Mouse (Mus musculus) cortical plate, adult 2 months (tissue): ENCODE data around the gene Gtf2ird2.

Source experiments
- CTCF ChIP-seq: fragments of 200-500 bp; IDR thresholded peaks from 2 replicates; pipeline ENCODE4 v1.5.1; 2011; ENCODE audit warnings: mild to moderate bottlenecking, control low read depth, low read length; ENCODE audit not compliant: insufficient read depth; ENCODE audit errors: extremely low read depth
- POLR2A ChIP-seq: fragments of 200-500 bp; IDR thresholded peaks from 2 replicates; pipeline ENCODE4 v1.6.1; 2011; ENCODE audit warnings: mild to moderate bottlenecking, low read length, control low read depth; ENCODE audit not compliant: insufficient read depth; ENCODE audit errors: extremely low read depth

- no peak for TF ChIP-seq POLR2A
- TF ChIP-seq CTCF, result no peak
Measured at GRCm38 (mm10) chr5:134182172-134182571, 1.6 kb upstream of the Gtf2ird2 start.
